Mouse (Mus musculus) myocyte (in vitro differentiated cells): Measurements from ENCODE around the gene Zp3r.

Experiments
- CEBPB ChIP-seq: IDR thresholded peaks from 2 replicates; pipeline ENCODE4 v1.6.1; 2011; ENCODE audit warnings: mild to moderate bottlenecking, moderate library complexity; ENCODE audit not compliant: poor library complexity, insufficient read depth, severe bottlenecking
- E2F4 ChIP-seq: IDR thresholded peaks from one replicate; pipeline ENCODE4 v1.6.1; 2011; ENCODE audit warnings: mild to moderate bottlenecking, control low read depth, moderate library complexity; ENCODE audit not compliant: insufficient read depth
- MAX ChIP-seq: IDR thresholded peaks from one replicate; pipeline ENCODE4 v1.6.1; 2011; ENCODE audit warnings: low read depth, mild to moderate bottlenecking, control low read depth
- MYOD1 ChIP-seq, 3 experiments: IDR thresholded peaks; one replicate each; pipeline ENCODE4 v1.6.1; 2011; ENCODE audit warnings: control low read depth in 2 of 3, low read depth in 2 of 3, mild to moderate bottlenecking in 2 of 3, moderate library complexity in 1 of 3; ENCODE audit not compliant: insufficient read length in 2 of 3, control insufficient read depth in 1 of 3
- MYOG ChIP-seq, 3 experiments: IDR thresholded peaks; one replicate each; pipeline ENCODE4 v1.6.1; 2011; ENCODE audit warnings: control low read depth in 2 of 3, low read depth in 2 of 3, mild to moderate bottlenecking in 2 of 3; ENCODE audit not compliant: insufficient read length in 2 of 3, control insufficient read depth in 1 of 3, insufficient read depth in 1 of 3
- POLR2A ChIP-seq: IDR thresholded peaks from one replicate; pipeline ENCODE4 v1.6.1; 2011; ENCODE audit warnings: low read depth, mild to moderate bottlenecking, control low read depth, moderate library complexity; ENCODE audit not compliant: insufficient read length
- POLR2AphosphoS2 ChIP-seq: IDR thresholded peaks from one replicate; pipeline ENCODE4 v1.6.1; 2011; ENCODE audit warnings: low read depth, control low read depth; ENCODE audit not compliant: insufficient read length
- REST ChIP-seq: IDR thresholded peaks from one replicate; pipeline ENCODE4 v1.6.1; 2011; ENCODE audit warnings: mild to moderate bottlenecking, control low read depth, moderate library complexity; ENCODE audit not compliant: insufficient read depth, insufficient read length
- SRF ChIP-seq: IDR thresholded peaks from one replicate; pipeline ENCODE4 v1.6.1; 2011; ENCODE audit warnings: low read depth; ENCODE audit not compliant: control insufficient read depth, insufficient read length
- TCF12 ChIP-seq: IDR thresholded peaks from one replicate; pipeline ENCODE4 v1.6.1; 2011; ENCODE audit warnings: mild to moderate bottlenecking, control low read depth; ENCODE audit not compliant: poor library complexity, insufficient read depth, severe bottlenecking
- TCF3 ChIP-seq: IDR thresholded peaks from one replicate; pipeline ENCODE4 v1.6.1; 2011; ENCODE audit warnings: low read depth, control low read depth; ENCODE audit not compliant: insufficient read length
- USF1 ChIP-seq: IDR thresholded peaks from one replicate; pipeline ENCODE4 v1.6.1; 2011; ENCODE audit warnings: low read depth, mild to moderate bottlenecking, control low read depth, moderate library complexity

DNA sequence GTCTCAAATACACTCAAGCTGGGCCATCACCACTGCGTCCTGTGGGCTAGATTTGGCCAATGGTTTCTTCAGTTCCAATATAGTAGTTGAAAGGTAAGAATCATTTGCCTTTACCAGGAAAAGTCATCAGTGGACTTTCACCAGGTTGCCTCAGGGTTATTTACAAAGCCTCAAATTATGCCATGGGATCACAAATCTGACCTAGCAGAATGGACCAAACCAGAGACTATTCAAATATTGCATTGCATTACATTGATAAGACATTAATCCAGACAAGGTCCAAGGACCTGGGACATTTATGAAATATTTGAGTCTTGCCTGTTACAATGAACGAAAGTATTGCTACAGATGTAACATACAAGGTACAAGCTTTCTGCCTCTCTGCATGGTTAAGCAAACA is 49.1 kb upstream of the Zp3r start:
- TF ChIP-seq CEBPB (no peak), POLR2A (no peak), TCF12 (no peak), E2F4 (no peak), MYOG (IDR thresholded peaks at IDR 0.05; ENCODE audit: control insufficient read depth in 1 of 3, insufficient read depth in 1 of 3, insufficient read length in 2 of 3, low read depth in 2 of 3) (no peak), POLR2AphosphoS2 (no peak), TCF3 (no peak), MAX (no peak), SRF (no peak), MYOD1 (IDR thresholded peaks at IDR 0.05; ENCODE audit: control insufficient read depth in 1 of 3, insufficient read length in 2 of 3, low read depth in 2 of 3) (no peak), USF1 (no peak), REST (no peak)
